Mouse (Mus musculus): Measurements from ENCODE around the gene Adamtsl3.

GRCm38 (mm10) chr7:82609629-82610028 lies 274.1 kb downstream of the Adamtsl3 start:
- no peak for TF ChIP-seq MYOG (IDR thresholded peaks at IDR 0.05; ENCODE audit: control insufficient read depth, extremely low read depth, insufficient read length)
- no peak for TF ChIP-seq CTCF (IDR thresholded peaks at IDR 0.05; ENCODE audit: control insufficient read depth, insufficient read depth, insufficient read length)
- TF ChIP-seq USF1 (IDR thresholded peaks at IDR 0.05; ENCODE audit: low read depth): no peak
- TF ChIP-seq CEBPB (IDR thresholded peaks at IDR 0.05; ENCODE audit: low read depth): no peak
- TF ChIP-seq FOSL1 (IDR thresholded peaks at IDR 0.05; ENCODE audit: insufficient read depth, low read length, poor library complexity, severe bottlenecking): no peak

Data from C2C12 (cell line).